Mouse (Mus musculus) testis, adult 2 months (tissue): Measurements from ENCODE around the gene Scarb2.
"Not testable (repeated sequence)": the region's sequence is repeated elsewhere in the genome, so short reads cannot be mapped to it uniquely, and the experiment has no call there.

Source experiments
- CTCF ChIP-seq: fragments of 200-500 bp; IDR thresholded peaks from 2 replicates; pipeline ENCODE4 v1.5.1; 2012; ENCODE audit warnings: low read depth, mild to moderate bottlenecking, inconsistent platforms, low read length, moderate library complexity; ENCODE audit not compliant: control insufficient read depth, insufficient read depth, insufficient replicate concordance
- POLR2A ChIP-seq: fragments of 200-500 bp; IDR thresholded peaks from 2 replicates; pipeline ENCODE4 v1.6.1; 2012; ENCODE audit warnings: low read depth, mild to moderate bottlenecking, inconsistent platforms, low read length, moderate library complexity; ENCODE audit not compliant: control insufficient read depth

GRCm38 (mm10) chr5:92521131-92521530 is 14.5 kb upstream of the Scarb2 start:
- not testable (repeated sequence) for TF ChIP-seq CTCF, POLR2A
